ENCODE assay signal across 8 mouse cellular contexts in the genomic region with DNA sequence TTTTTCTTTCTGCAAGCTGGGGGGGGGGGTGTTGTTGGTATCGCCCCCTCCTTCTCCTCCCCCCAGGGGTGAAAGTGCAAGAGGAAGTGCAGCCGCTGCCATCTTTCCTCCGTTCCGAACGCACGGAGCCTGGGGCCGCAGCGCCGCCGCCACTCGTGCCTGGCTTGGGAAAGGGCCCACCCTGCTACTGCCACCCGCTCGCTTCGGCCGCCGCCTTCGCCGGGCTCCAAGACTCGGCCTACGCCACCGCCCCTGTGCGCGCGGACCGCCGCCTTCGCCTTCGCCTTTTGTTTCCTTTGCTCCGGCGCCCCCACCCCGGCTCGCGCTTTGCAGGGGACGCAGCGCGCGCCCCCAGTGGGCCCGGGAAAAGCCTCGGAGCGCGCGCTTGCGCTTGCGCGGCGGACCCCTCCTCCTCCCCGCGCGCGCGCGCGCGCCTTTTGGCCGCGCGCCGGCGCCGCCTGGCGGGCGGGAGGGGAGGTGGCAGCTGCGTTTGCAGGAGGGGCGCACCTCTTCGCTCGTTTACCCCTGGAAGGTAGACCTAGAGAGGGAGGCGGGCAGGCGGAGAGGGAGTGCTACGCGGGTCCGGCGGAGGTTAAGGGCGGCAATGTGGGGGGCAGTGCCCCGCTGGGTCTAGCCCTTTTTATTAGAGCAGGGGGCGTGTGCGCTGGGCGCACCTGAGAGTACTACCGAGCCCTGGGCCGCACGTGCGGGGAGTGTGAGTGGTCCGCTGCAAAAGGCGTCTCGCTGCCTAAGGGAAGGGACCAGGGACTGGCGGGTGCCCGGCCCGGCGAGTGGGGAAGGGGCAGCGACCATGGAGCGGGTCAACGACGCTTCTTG. TPM values are rescaled to one million over a fixed set of nuclear protein-coding genes. Genes with fewer than 3 reads are reported as not detected.
DNase-seq lines count a peak whose midpoint lies in the region; ATAC-seq lines count a peak whose summit lies in the region.

No protein-coding gene starts in this region.

- DNase-seq in WW6 (ENCODE audit: low read depth, low spot score) = peak; percentile 83
- DNase-seq in cerebellum, postnatal 10 days = peak; percentile 93 to 95
- DNase-seq in frontal cortex, postnatal 25 days (ENCODE audit: low spot score in 2 of 2) = peak; percentile 76 to 80
- peak; percentile 82 to 83 for DNase-seq in left cerebral cortex, adult 8-10 months (ENCODE audit: low spot score in 2 of 2)
- peak; percentile 76 to 84 for DNase-seq in right cerebral cortex, adult 2 months (ENCODE audit: low spot score in 2 of 2)
- peak; percentile 67 for DNase-seq in urinary bladder, postnatal 25 days (ENCODE audit: low spot score)

- H3K27me3 ChIP-seq in hindbrain, embryonic 16.5 days (replicated peaks; ENCODE audit: control insufficient read depth, insufficient read depth, low read length) = no peaks in the 10 kb centered on the region
- no peaks in the 10 kb centered on the region for H3K27me3 ChIP-seq in megakaryocyte, embryonic 14.5 days (replicated peaks)

- WGBS in hindbrain, embryonic 16.5 days = under 1% methylated on average over 71 of the region's 92 CpGs

- peaks cover 4% of the 10 kb centered on the region; the same call in 1 of the 2 replicates for H3K36me3 ChIP-seq in hindbrain, embryonic 16.5 days (ENCODE audit: control insufficient read depth, insufficient read depth, low read length)
- H3K36me3 ChIP-seq in megakaryocyte, embryonic 14.5 days (replicated peaks; ENCODE audit: low read length) = peaks cover 31% of the 10 kb centered on the region

- H3K9me3 ChIP-seq in hindbrain, embryonic 16.5 days (ENCODE audit: control insufficient read depth, low read length) = no peaks in the 10 kb centered on the region
- H3K9me3 ChIP-seq in megakaryocyte, embryonic 14.5 days = no peaks in the 10 kb centered on the region

- ATAC-seq in hindbrain, embryonic 16.5 days = peak; percentile 69

- peak overlapping the region; percentile 100 for H3K27ac ChIP-seq in hindbrain, embryonic 16.5 days (ENCODE audit: low read depth, low read length)

- peak overlapping the region; percentile 94 for H3K9ac ChIP-seq in hindbrain, embryonic 16.5 days (ENCODE audit: low read depth, low read length)

- peaks cover 48% of the 10 kb centered on the region for H3K4me1 ChIP-seq in hindbrain, embryonic 16.5 days (ENCODE audit: control insufficient read depth, insufficient read depth, low read depth, low read length)
- peaks cover 53% of the 10 kb centered on the region for H3K4me1 ChIP-seq in megakaryocyte, embryonic 14.5 days

- H3K4me2 ChIP-seq in hindbrain, embryonic 16.5 days (ENCODE audit: low read length) = peak overlapping the region; percentile 98

- peak overlapping the region; percentile 84 for H3K4me3 ChIP-seq in hindbrain, embryonic 16.5 days (ENCODE audit: low read length)
- peak overlapping the region; percentile 99 for H3K4me3 ChIP-seq in megakaryocyte, embryonic 14.5 days (replicated peaks)

RNA-seq across cellular contexts. Expression of a gene that starts 1.3 kb away (rescaled TPM):
- polyA plus RNA-seq in hindbrain, embryonic 16.5 days (2015; fragmentation: Nextera tagmentation; extraction: Ambion mirVana) = 35.2 and 40.7 TPM in 2 replicates
- total RNA-seq in left cerebral cortex, adult 8-10 months (2022) = 10 to 100 TPM; 53.4 to 57.4 (median 54.1) TPM
- polyA plus RNA-seq in megakaryocyte, embryonic 14.5 days (2012; ENCODE audit: insufficient read depth, low replicate concordance) = 79.0 and 88.1 TPM in 2 replicates

RNA-seq across cellular contexts. Expression of a gene that starts 23.8 kb away (rescaled TPM):
- polyA plus RNA-seq in hindbrain, embryonic 16.5 days (2015; fragmentation: Nextera tagmentation; extraction: Ambion mirVana) = 207 and 210 TPM in 2 replicates
- total RNA-seq in left cerebral cortex, adult 8-10 months (2022) = 10 to 100 TPM; 95.6 to 98.8 (median 96.9) TPM
- polyA plus RNA-seq in megakaryocyte, embryonic 14.5 days (2012; ENCODE audit: insufficient read depth, low replicate concordance) = 55.7 TPM in 1 of 2 replicates, not detected in the other

RNA-seq across cellular contexts. Expression of a gene that starts 40.2 kb away (rescaled TPM):
- polyA plus RNA-seq in hindbrain, embryonic 16.5 days (2015; fragmentation: Nextera tagmentation; extraction: Ambion mirVana) = 30.8 and 36.1 TPM in 2 replicates
- total RNA-seq in left cerebral cortex, adult 8-10 months (2022) = 10 to 100 TPM; 40.3 to 44.5 (median 42.4) TPM
- polyA plus RNA-seq in megakaryocyte, embryonic 14.5 days (2012; ENCODE audit: insufficient read depth, low replicate concordance) = 17.8 and 33.7 TPM in 2 replicates

Comparison
In these comparisons a context has a peak if more than half of its experiments do, and no peak if none do; other contexts are left out.
1. Peak in every context shown above with its lines: DNase-seq, ATAC-seq, H3K4me3 ChIP-seq and H3K27ac ChIP-seq.